Mouse (Mus musculus): ENCODE data around the gene Kdm1a. TPM values are rescaled to one million over a fixed set of nuclear protein-coding genes. Genes with fewer than 3 reads are reported as not detected.

Gene Kdm1a
- 88.6 and 98.6 TPM in 2 replicates for polyA plus RNA-seq (2014; fragmentation: Nextera tagmentation; extraction: Ambion mirVana)

DNA sequence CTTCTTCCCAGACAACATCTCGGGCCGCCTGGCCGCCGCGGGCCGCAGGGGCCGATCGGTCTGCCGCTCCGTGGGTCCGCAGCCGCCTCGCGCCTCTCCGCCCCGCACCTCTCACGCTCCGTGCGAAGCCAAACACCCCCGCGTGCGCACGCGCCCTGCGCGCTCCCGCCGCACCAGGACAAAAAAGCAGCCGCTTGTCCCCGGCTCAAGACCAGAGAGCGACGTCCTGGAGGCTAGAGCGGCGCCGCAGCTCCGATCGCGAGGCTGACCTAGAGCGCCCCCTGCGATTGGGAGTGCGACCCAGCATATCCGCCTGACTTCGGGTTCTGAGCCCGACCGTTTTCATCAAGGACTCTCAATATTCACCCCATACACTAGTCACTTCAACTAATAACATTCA is at the start of gene Kdm1a:
Kdm1a (minus strand) TSS at position 156 of the 400 bp plus-strand sequence.
- Histone ChIP-seq H3K9ac (ENCODE audit: low read length) (peak within 1 kb of the TSS; percentile 99), H3K27me3 (ENCODE audit: control insufficient read depth, insufficient read depth, low read length) (no peaks in the 10 kb centered on the region), H3K27ac (ENCODE audit: low read depth, low read length) (peak within 1 kb of the TSS; percentile 87), H3K9me3 (ENCODE audit: control insufficient read depth, low read length) (no peaks in the 10 kb centered on the region), H3K36me3 (ENCODE audit: control insufficient read depth, insufficient read depth, low read length) (no peaks in the 10 kb centered on the region), H3K4me3 (ENCODE audit: low read depth, low read length) (peak within 1 kb of the TSS; percentile 100), H3K4me2 (ENCODE audit: low read depth, low read length, severe bottlenecking) (peak within 1 kb of the TSS; percentile 67), H3K4me1 (replicated peaks; ENCODE audit: control insufficient read depth, insufficient read depth, low read length) (no peaks in the 10 kb centered on the region)
- whole genome bisulfite sequencing, result under 1% methylated on average over 45 of the region's 45 CpGs
- ATAC-seq (replicated peaks; ENCODE audit: low FRiP score) (peak; percentile 91), DNase-seq (ENCODE audit: low spot score) (peak; percentile 99)

DNA sequence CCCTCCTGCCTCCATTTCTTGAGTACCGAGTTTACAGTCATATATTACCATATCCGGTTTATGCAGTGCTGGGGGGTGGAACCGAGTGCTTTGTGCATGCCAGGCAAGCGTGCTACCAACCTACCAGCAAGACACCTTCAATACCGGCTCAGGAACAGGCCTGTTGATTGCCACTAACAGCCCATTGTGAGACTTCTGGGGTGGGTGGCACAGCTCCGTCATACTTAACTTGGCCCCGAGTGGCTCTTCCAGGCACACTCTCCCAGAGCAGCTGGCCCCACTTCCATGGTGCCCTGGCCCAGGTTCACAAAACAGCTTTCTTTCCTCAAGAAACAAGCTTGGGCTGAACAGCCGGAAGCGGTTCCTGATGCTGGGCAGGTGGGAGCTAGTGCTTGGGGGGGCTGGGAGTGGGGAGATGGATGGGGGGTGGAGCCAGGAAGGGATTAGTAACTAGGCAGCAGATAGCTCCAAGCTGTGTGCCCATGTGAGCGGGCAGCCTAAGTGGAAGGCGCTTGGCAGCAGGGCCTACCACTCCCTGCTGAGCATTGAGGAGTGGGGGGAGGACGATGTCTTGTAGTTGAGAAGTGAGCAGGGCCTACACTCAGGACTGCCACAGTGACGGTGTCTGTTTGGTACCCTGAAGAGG is 49.5 kb upstream of the Kdm1a start:
- DNase-seq (ENCODE audit: low spot score), result no peak
- H3K27ac ChIP-seq (ENCODE audit: low read depth, low read length), result no peak overlapping the region
- H3K9me3 ChIP-seq (ENCODE audit: control insufficient read depth, low read length), result peaks cover 1% of the 10 kb centered on the region; the same call in 1 of the 2 replicates
- no peak overlapping the region for H3K9ac ChIP-seq (ENCODE audit: low read length)
- H3K4me3 ChIP-seq (ENCODE audit: low read depth, low read length), result no peak overlapping the region
- peaks cover 4% of the 10 kb centered on the region; the same call in 1 of the 2 replicates for H3K36me3 ChIP-seq (ENCODE audit: control insufficient read depth, insufficient read depth, low read length)
- no peak overlapping the region for H3K4me2 ChIP-seq (ENCODE audit: low read depth, low read length, severe bottlenecking)
- H3K4me1 ChIP-seq (replicated peaks; ENCODE audit: control insufficient read depth, insufficient read depth, low read length), result peaks cover 16% of the 10 kb centered on the region; the same call in 1 of the 2 replicates
- H3K27me3 ChIP-seq (ENCODE audit: control insufficient read depth, insufficient read depth, low read length), result no peaks in the 10 kb centered on the region
- WGBS, result 66% methylated on average over 13 of the region's 13 CpGs
- ATAC-seq (replicated peaks; ENCODE audit: low FRiP score), result peak; percentile 28

DNA sequence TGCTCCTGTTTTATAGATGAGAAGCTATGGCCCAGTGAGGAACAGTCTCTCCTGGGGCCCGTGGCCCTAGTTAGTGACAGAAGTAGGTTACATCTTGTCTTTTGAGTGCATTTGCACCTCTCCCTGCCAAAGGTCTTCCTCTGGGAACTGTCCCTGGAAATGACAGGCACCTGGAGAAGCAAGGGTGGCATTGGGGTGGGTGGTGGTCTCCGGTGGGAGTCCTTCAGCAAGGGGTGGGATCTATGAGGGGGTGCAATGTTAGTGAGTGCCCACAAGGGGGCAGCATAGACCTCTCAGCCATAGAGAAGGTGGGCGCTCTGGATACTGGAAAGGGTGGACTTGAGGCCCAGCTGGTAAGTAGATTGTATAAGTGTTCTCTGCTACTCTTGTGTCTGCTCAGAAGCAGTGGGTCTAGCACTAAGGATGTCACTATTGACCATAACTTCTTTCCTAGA is 48.9 kb upstream of the Kdm1a start:
- Histone ChIP-seq H3K9me3 (ENCODE audit: control insufficient read depth, low read length) (peaks cover 2% of the 10 kb centered on the region; the same call in 1 of the 2 replicates), H3K27me3 (ENCODE audit: control insufficient read depth, insufficient read depth, low read length) (no peaks in the 10 kb centered on the region), H3K27ac (ENCODE audit: low read depth, low read length) (no peak overlapping the region), H3K36me3 (ENCODE audit: control insufficient read depth, insufficient read depth, low read length) (peaks cover 4% of the 10 kb centered on the region; the same call in 1 of the 2 replicates), H3K9ac (ENCODE audit: low read length) (no peak overlapping the region), H3K4me3 (ENCODE audit: low read depth, low read length) (no peak overlapping the region), H3K4me2 (ENCODE audit: low read depth, low read length, severe bottlenecking) (no peak overlapping the region), H3K4me1 (replicated peaks; ENCODE audit: control insufficient read depth, insufficient read depth, low read length) (peaks cover 16% of the 10 kb centered on the region; the same call in 1 of the 2 replicates)
- WGBS, result 66% methylated on average over 3 of the region's 3 CpGs
- DNase-seq (ENCODE audit: low spot score), result peak; percentile 75
- 0 out of 2 replicates have a peak, but pooled peaks have one; percentile 7 for ATAC-seq (replicated peaks; ENCODE audit: low FRiP score)

DNA sequence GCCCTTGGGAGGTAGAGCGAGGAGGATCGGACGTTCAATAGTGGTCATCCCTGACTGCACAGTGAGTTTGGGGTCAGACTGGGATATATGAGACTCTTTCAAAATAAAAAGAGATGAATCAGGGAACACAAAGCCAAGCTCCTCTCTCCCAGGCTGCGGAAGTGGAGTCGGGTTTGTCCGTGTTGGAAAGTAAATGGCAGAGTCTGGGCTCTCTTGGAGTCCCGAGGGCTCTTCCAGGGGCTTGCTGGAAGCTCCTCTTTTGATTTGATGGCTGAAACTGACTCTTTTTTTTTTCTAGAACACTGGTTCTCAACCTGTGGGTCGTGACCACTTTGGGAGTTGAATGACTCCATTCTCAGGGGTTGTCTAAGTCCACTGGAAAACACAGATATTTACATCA is 47.7 kb upstream of the Kdm1a start:
- no peaks in the 10 kb centered on the region for H3K27me3 ChIP-seq (ENCODE audit: control insufficient read depth, insufficient read depth, low read length)
- H3K4me1 ChIP-seq (replicated peaks; ENCODE audit: control insufficient read depth, insufficient read depth, low read length), result peaks cover 16% of the 10 kb centered on the region; the same call in 1 of the 2 replicates
- WGBS, result 81% methylated on average over 8 of the region's 8 CpGs
- DNase-seq (ENCODE audit: low spot score) (no peak), ATAC-seq (replicated peaks; ENCODE audit: low FRiP score) (no peak)
- peaks cover 2% of the 10 kb centered on the region; the same call in 1 of the 2 replicates for H3K9me3 ChIP-seq (ENCODE audit: control insufficient read depth, low read length)
- H3K4me3 ChIP-seq (ENCODE audit: low read depth, low read length), result no peak overlapping the region
- peaks cover under 1% of the 10 kb centered on the region; the same call in 1 of the 2 replicates for H3K36me3 ChIP-seq (ENCODE audit: control insufficient read depth, insufficient read depth, low read length)
- H3K9ac ChIP-seq (ENCODE audit: low read length), result no peak overlapping the region
- H3K4me2 ChIP-seq (ENCODE audit: low read depth, low read length, severe bottlenecking), result no peak overlapping the region
- no peak overlapping the region for H3K27ac ChIP-seq (ENCODE audit: low read depth, low read length)

DNA sequence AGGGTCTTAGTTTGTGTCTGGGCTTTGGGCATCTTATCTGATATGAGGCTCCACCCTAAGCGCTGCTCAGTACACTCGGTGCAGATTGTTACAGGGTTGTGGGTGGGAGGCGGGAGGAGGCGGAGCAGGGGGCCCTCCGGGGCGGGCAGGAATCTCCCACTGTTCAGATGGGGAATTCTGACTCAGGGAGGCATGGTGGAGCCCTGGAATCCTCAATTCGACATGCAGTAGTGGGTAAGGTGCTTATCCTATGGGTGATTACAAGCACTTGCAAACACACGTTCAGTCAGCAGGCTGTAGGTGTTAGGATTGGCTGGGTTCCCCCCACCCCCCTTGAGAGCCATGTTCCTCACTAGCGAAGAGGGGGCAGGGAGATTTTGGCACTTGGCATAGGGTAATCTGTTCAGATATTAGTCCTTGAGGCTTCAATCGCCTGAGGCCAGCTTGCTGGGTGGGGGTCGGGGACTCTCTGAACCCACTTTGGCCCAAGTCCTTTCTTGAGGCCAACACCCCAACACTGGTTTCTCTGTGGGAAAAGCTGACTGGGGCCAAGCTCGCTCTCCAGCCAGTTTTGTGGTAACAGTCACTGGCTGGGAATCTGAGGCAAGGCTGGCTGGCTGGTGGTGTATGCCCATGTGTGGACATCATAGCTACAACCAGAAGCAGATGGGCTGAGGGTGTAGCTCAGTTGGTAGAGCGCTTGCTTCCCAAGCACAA is 47.1 kb upstream of the Kdm1a start:
- peaks cover 2% of the 10 kb centered on the region; the same call in 1 of the 2 replicates for H3K9me3 ChIP-seq (ENCODE audit: control insufficient read depth, low read length)
- 44% methylated on average over 13 of the region's 13 CpGs for WGBS
- DNase-seq (ENCODE audit: low spot score) (no peak), ATAC-seq (replicated peaks; ENCODE audit: low FRiP score) (no peak)
- H3K9ac ChIP-seq (ENCODE audit: low read length), result no peak overlapping the region
- H3K27ac ChIP-seq (ENCODE audit: low read depth, low read length), result no peak overlapping the region
- no peak overlapping the region for H3K4me2 ChIP-seq (ENCODE audit: low read depth, low read length, severe bottlenecking)
- H3K36me3 ChIP-seq (ENCODE audit: control insufficient read depth, insufficient read depth, low read length), result no peaks in the 10 kb centered on the region; the same call in 1 of the 2 replicates
- peaks cover 16% of the 10 kb centered on the region; the same call in 1 of the 2 replicates for H3K4me1 ChIP-seq (replicated peaks; ENCODE audit: control insufficient read depth, insufficient read depth, low read length)
- H3K27me3 ChIP-seq (ENCODE audit: control insufficient read depth, insufficient read depth, low read length), result no peaks in the 10 kb centered on the region
- H3K4me3 ChIP-seq (ENCODE audit: low read depth, low read length), result no peak overlapping the region

DNA sequence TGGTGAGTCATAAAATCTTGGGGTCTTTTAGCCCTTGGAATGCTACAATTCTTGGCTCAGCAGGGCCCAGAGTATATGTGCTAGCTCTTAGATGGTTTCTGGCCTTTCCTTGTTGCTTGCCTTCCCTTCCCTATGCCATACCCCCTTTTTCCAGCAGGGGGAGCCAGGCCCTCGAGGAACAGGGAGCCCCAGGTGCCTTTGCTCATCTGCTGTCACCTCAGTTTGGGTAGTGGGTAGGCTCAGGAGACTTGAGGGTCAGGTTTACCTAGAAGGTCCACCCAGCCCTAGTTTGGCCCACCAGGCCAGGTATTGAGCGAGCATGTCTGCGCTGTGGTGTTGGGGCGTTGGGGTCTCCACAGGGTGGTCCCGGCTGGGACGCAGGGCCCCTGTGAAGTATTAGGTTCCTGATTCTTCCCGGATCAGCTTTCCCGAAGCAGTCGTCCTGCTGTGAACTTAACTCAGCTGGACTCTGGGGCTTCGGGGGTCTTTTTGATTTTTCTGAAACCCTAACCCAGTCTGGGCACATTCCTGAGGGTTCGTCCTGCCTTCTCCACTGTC is 46.5 kb upstream of the Kdm1a start:
- Histone ChIP-seq H3K4me1 (replicated peaks; ENCODE audit: control insufficient read depth, insufficient read depth, low read length) (peaks cover 16% of the 10 kb centered on the region; the same call in 1 of the 2 replicates), H3K4me2 (ENCODE audit: low read depth, low read length, severe bottlenecking) (peak overlapping the region; percentile 15; the same call in 1 of the 2 replicates), H3K4me3 (ENCODE audit: low read depth, low read length) (no peak overlapping the region), H3K9ac (ENCODE audit: low read length) (no peak overlapping the region), H3K36me3 (ENCODE audit: control insufficient read depth, insufficient read depth, low read length) (no peaks in the 10 kb centered on the region; the same call in 1 of the 2 replicates), H3K27me3 (ENCODE audit: control insufficient read depth, insufficient read depth, low read length) (no peaks in the 10 kb centered on the region), H3K9me3 (ENCODE audit: control insufficient read depth, low read length) (peaks cover 2% of the 10 kb centered on the region; the same call in 1 of the 2 replicates), H3K27ac (ENCODE audit: low read depth, low read length) (no peak overlapping the region)
- ATAC-seq (replicated peaks; ENCODE audit: low FRiP score), result peak; percentile 44
- DNase-seq (ENCODE audit: low spot score), result peak; percentile 92
- WGBS, result 15% methylated on average over 11 of the region's 11 CpGs

DNA sequence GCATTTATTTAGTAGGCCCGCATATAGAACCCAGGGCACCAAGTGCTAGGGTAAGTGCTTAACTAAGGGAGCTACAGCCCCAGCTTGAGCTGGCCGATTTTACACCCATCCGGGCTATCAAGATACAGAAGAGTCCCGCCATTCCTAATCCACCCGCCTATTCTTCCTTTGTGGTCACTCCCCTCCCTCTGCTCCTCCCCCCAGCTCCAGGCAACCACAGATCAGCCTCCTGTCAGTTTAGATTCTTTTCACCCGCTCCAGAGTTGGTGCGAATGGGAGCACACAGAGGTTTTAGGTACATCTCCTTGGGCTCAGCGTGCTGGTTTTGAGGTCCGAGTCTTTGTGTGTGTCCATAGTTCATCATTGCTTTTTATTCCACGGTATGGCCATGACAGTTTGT is 36.4 kb upstream of the Kdm1a start:
- ATAC-seq (replicated peaks; ENCODE audit: low FRiP score) (peak; percentile 56; the same call in 1 of the 2 replicates), DNase-seq (ENCODE audit: low spot score) (peak; percentile 75)
- Histone ChIP-seq H3K9me3 (ENCODE audit: control insufficient read depth, low read length) (no peaks in the 10 kb centered on the region), H3K27me3 (ENCODE audit: control insufficient read depth, insufficient read depth, low read length) (peaks cover 22% of the 10 kb centered on the region), H3K4me3 (ENCODE audit: low read depth, low read length) (no peak overlapping the region), H3K27ac (ENCODE audit: low read depth, low read length) (no peak overlapping the region), H3K4me2 (ENCODE audit: low read depth, low read length, severe bottlenecking) (peak overlapping the region; percentile 37; the same call in 1 of the 2 replicates), H3K36me3 (ENCODE audit: control insufficient read depth, insufficient read depth, low read length) (no peaks in the 10 kb centered on the region), H3K4me1 (replicated peaks; ENCODE audit: control insufficient read depth, insufficient read depth, low read length) (peaks cover 16% of the 10 kb centered on the region), H3K9ac (ENCODE audit: low read length) (peak overlapping the region; percentile 39)
- 4% methylated on average over 10 of the region's 10 CpGs for WGBS

DNA sequence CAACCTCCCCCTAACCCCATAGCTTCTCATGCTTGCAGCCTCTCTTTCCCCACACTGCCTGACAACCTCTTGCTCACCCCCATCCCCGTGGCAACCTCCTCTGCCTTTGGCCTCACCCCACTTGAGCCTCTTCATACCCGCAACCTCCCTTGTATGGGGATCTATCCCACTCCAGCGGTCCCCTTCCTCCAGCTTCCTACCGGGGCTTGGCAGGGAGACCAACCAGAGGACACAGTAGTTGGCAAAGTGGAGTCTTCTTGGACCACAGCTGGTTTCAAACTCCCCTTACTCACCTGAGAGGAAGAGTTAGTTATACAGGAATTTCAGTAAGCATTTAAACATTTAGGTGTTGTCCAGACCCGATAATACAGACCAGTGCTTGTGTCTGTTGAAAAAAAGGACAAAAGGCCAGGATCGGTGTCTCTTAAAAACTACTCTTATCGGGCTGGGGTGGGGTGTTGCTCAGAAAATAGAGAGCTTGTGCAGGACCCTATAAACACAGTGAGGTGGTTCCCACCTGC is 35.8 kb upstream of the Kdm1a start:
- ATAC-seq (replicated peaks; ENCODE audit: low FRiP score), result peak; percentile 37
- H3K27ac ChIP-seq (ENCODE audit: low read depth, low read length), result no peak overlapping the region
- 25% methylated on average over 7 of the region's 7 CpGs for WGBS

More for the DNA sequence above, 35.8 kb upstream of the Kdm1a start:
- H3K27me3 ChIP-seq (ENCODE audit: control insufficient read depth, insufficient read depth, low read length), result peaks cover 22% of the 10 kb centered on the region
- peak overlapping the region; percentile 39 for H3K9ac ChIP-seq (ENCODE audit: low read length)
- H3K4me2 ChIP-seq (ENCODE audit: low read depth, low read length, severe bottlenecking), result peak overlapping the region; percentile 89; the same call in 1 of the 2 replicates
- H3K4me1 ChIP-seq (replicated peaks; ENCODE audit: control insufficient read depth, insufficient read depth, low read length), result peaks cover 16% of the 10 kb centered on the region
- no peaks in the 10 kb centered on the region for H3K36me3 ChIP-seq (ENCODE audit: control insufficient read depth, insufficient read depth, low read length)
- no peak for DNase-seq (ENCODE audit: low spot score)
- no peak overlapping the region for H3K4me3 ChIP-seq (ENCODE audit: low read depth, low read length)
- H3K9me3 ChIP-seq (ENCODE audit: control insufficient read depth, low read length), result no peaks in the 10 kb centered on the region

Data from forebrain, embryonic 11.5 days (tissue).